Mouse (Mus musculus): ENCODE measurements around the gene Ssbp4. TPM values are rescaled to one million over a fixed set of nuclear protein-coding genes. Genes with fewer than 3 reads are reported as not detected.

Ssbp4 gene
- polyA plus RNA-seq, 1 experiment: 228 TPM

DNA sequence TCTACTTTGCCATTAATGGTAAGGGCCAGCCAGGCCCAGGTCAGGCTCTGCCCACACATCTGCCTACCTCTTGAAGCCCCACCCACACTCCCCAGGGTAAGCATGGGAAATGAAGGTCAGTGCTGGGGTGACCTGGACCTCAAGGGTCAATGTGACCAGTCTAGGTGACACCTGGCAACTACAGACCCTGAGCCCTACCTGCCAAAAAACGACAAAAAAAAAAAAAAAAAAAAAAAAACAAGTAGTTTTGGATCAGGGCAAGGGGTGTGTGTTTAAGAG is 39.4 kb upstream of the Ssbp4 start:
- no peak for DNase-seq
- WGBS: 27% methylated on average over 1 of the region's 1 CpGs
- Histone ChIP-seq H3K4me3 (replicated peaks; ENCODE audit: extremely low read depth, low read depth, low read length) (no peak overlapping the region), H3K4me1 (ENCODE audit: control insufficient read depth, insufficient read depth, low read length) (peaks cover 8% of the 10 kb centered on the region; the same call in 1 of the 2 replicates)
- no peak for TF ChIP-seq CTCF (IDR thresholded peaks at IDR 0.05; ENCODE audit: insufficient read depth, low read length)
- no peak for TF ChIP-seq POLR2A (IDR thresholded peaks at IDR 0.05; ENCODE audit: borderline replicate concordance, extremely low read depth, low read depth, low read length)

DNA sequence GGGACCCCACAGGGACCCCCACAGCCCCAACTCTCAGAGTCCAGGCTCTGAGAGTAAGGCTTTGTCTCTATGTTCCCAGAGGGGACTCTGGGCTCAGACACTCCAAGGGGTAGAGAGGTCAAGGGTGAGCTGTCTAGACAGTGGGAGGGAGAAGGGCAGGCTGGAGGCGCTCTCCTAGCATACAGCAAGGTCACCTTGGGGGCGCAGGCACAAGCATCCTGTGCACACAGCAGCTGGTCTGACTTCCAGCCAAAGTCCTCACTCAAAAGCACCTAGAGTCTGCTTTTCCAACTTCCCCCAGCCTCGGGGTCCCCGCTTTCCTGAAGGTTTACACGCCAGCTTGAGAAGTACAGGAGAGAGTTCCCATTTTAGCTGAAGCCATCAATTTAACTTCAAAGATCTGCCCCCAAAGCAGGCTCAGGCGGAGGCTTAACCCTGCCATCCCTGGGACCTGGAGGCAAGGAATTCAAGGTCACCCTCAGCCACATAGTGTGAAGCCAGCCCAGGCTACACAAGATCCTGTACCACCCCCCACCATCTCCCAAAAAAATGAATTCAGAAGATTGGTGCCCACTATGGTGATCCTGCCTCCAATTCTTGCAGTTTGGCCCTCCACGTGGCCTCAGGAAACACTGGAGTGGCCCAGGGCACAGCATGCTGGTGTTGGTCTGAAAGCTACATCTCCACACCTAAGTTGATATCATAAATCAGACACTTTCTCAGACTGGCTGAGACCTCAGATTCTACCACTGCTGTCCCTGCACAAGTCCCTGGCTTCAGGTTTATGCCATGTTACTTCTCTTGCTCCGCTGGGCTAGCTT is 38.9 kb upstream of the Ssbp4 start:
- no peak for DNase-seq
- H3K4me3 ChIP-seq (replicated peaks; ENCODE audit: extremely low read depth, low read depth, low read length): no peak overlapping the region
- TF ChIP-seq POLR2A (IDR thresholded peaks at IDR 0.05; ENCODE audit: borderline replicate concordance, extremely low read depth, low read depth, low read length): no peak
- no peak for TF ChIP-seq CTCF (IDR thresholded peaks at IDR 0.05; ENCODE audit: insufficient read depth, low read length)
- peaks cover 8% of the 10 kb centered on the region; the same call in 1 of the 2 replicates for H3K4me1 ChIP-seq (ENCODE audit: control insufficient read depth, insufficient read depth, low read length)
- 71% methylated on average over 8 of the region's 8 CpGs for WGBS

DNA sequence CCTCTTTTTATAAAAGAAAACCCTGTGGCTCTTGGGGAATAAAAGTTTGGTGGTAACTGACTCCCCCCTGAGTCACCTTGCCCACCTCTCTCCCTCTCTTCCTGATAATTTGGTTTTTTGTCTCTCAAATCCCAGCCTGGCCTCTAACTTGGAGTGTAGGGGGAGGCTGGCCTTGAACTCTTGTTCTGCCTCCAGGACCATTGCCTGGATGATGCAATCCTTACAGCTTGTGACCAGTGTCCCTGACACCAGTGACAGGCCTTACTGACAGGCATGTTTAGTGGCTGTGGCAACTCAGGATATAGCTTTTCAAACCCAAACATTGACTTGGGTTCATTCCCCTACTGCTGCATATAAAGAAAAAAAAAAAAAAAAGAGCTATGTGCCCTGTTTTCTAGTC is 38.1 kb upstream of the Ssbp4 start:
- TF ChIP-seq CTCF (IDR thresholded peaks at IDR 0.05; ENCODE audit: insufficient read depth, low read length) (no peak), POLR2A (IDR thresholded peaks at IDR 0.05; ENCODE audit: borderline replicate concordance, extremely low read depth, low read depth, low read length) (no peak)
- Histone ChIP-seq H3K4me3 (replicated peaks; ENCODE audit: extremely low read depth, low read depth, low read length) (no peak overlapping the region), H3K4me1 (ENCODE audit: control insufficient read depth, insufficient read depth, low read length) (peaks cover 8% of the 10 kb centered on the region; the same call in 1 of the 2 replicates)
- no peak for DNase-seq

DNA sequence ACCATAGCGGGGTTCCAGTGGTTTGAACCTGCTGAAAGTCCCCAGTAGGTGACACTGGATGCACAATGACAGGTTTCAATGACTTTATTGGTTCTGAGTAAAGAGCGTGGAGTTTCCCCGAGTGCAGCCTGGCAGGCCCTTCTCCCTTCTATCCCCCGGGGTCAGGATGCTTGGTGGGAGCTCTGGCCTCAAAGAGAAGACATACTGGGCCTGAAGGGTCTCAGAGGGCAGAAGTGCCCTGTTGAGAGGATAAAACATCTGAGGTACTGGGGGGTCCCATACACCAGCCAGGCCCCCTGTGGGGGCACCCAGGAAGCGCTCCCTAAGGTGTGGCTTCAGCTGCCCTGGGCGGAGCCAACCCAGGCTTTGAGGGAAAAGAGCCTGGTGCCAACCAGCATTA is 37.7 kb upstream of the Ssbp4 start:
- peaks cover 8% of the 10 kb centered on the region; the same call in 1 of the 2 replicates for H3K4me1 ChIP-seq (ENCODE audit: control insufficient read depth, insufficient read depth, low read length)
- WGBS: 72% methylated on average over 6 of the region's 6 CpGs
- TF ChIP-seq POLR2A (IDR thresholded peaks at IDR 0.05; ENCODE audit: borderline replicate concordance, extremely low read depth, low read depth, low read length) (no peak), CTCF (IDR thresholded peaks at IDR 0.05; ENCODE audit: insufficient read depth, low read length) (no peak)
- DNase-seq: no peak
- no peak overlapping the region for H3K4me3 ChIP-seq (replicated peaks; ENCODE audit: extremely low read depth, low read depth, low read length)

DNA sequence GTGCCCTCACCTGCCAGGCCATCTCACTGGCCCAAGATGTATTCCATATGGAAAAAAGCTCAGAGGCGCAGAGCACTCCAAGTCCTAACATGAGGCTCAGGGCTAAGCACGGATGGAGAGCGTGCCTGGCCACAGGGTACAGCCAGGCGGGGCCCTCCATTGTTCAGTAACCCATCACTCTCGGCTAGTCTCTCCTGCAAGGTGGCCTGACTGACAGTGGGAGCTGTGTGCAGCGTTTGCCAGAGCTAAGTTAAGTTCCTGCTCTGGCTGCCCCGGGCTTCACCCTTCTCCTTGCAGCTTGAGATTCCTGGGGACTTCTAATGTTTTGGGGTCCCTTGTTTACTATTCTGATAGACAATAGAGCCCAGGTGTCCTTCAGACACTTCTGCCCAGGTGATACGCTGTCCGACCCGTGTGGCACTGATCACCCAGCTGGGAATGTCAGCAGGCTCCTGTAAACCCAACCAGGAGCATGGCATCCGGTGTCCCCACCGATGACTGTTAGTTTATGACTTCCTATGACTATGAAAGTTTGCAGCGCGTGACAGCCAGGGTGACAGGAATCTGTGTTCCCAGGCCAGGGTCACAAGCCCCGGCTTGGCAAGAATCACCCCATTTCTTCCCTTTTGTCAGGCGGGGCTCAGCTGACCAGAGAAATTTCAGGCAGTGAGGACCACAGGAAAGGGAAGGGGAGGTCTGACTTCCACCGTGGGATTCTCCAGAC is 37.0 kb upstream of the Ssbp4 start:
- H3K4me3 ChIP-seq (replicated peaks; ENCODE audit: extremely low read depth, low read depth, low read length): no peak overlapping the region
- 29% methylated on average over 17 of the region's 17 CpGs for WGBS
- DNase-seq: no peak
- TF ChIP-seq POLR2A (IDR thresholded peaks at IDR 0.05; ENCODE audit: borderline replicate concordance, extremely low read depth, low read depth, low read length): 0 out of 2 replicates have a peak, but pooled peaks have one; percentile 5
- TF ChIP-seq CTCF (IDR thresholded peaks at IDR 0.05; ENCODE audit: insufficient read depth, low read length): no peak
- H3K4me1 ChIP-seq (ENCODE audit: control insufficient read depth, insufficient read depth, low read length): peaks cover 8% of the 10 kb centered on the region; the same call in 1 of the 2 replicates

DNA sequence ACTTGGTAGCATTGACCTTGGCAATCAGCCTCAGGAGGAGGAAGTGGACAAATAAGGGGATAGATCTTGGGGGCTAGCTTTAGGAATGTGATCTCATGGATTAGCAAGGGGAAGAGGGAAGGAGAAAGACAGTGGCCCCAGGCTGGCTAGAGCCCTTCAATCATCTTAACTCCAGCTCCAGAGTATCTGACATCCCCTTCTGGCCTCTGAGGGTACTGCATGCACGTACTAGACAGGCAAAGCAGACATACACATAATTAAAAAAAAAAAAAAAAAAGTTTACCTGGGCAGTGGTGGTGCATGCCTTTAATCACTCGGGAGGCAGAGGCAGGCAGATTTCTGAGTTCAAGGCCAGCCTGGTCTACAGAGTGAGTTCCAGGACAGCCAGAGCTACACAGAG is 35.4 kb upstream of the Ssbp4 start:
- no peak for DNase-seq
- TF ChIP-seq CTCF (IDR thresholded peaks at IDR 0.05; ENCODE audit: insufficient read depth, low read length): peak; percentile 16; the same call in 1 of the 2 replicates
- TF ChIP-seq POLR2A (IDR thresholded peaks at IDR 0.05; ENCODE audit: borderline replicate concordance, extremely low read depth, low read depth, low read length): no peak
- Histone ChIP-seq H3K4me1 (ENCODE audit: control insufficient read depth, insufficient read depth, low read length) (peaks cover 8% of the 10 kb centered on the region; the same call in 1 of the 2 replicates), H3K4me3 (replicated peaks; ENCODE audit: extremely low read depth, low read depth, low read length) (no peak overlapping the region)
- WGBS: 80% methylated on average over 2 of the region's 2 CpGs

DNA sequence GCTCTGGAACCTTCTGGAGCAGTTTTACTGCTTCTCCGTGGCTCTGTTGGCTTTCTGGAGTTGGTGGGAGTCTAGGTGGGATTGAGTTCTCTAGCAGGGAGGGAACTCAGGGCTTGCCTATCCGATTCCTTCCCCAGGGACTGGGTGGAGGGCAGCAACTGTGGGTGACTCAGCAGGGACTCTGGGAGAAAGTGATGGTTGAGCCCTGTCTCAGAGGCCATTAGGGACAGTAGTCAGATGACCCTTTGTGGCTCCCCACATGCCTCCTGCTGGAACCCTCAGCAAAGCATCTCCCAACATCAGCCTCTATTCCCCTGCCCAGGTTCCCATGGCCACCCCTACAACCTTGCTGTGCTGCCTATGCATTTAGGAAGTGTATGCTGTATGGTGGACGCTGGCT is 34.3 kb upstream of the Ssbp4 start:
- DNase-seq: no peak
- Histone ChIP-seq H3K4me1 (ENCODE audit: control insufficient read depth, insufficient read depth, low read length) (peaks cover 5% of the 10 kb centered on the region; the same call in 1 of the 2 replicates), H3K4me3 (replicated peaks; ENCODE audit: extremely low read depth, low read depth, low read length) (no peak overlapping the region)
- TF ChIP-seq CTCF (IDR thresholded peaks at IDR 0.05; ENCODE audit: insufficient read depth, low read length): no peak
- TF ChIP-seq POLR2A (IDR thresholded peaks at IDR 0.05; ENCODE audit: borderline replicate concordance, extremely low read depth, low read depth, low read length): no peak
- 66% methylated on average over 3 of the region's 3 CpGs for WGBS

DNA sequence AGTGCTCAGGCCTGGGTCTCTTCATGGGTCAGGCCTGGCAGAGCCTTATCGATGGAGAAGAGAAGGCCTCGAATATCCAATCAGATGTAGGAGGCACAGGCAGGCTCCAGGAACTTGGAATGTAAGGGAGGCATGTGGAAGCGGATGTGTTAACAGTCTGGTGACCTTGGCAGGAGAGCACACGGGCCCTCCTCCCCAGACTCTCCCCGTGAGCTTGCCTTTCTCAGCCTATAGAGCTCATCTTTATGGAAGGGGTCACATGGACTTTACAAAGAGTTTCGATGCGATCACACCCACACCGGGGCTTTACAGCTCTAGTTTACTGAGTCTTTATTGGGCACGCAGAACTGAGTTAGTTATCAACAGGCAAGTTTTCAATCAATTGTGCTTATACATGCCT is 30.1 kb upstream of the Ssbp4 start:
- no peak for TF ChIP-seq POLR2A (IDR thresholded peaks at IDR 0.05; ENCODE audit: borderline replicate concordance, extremely low read depth, low read depth, low read length)
- TF ChIP-seq CTCF (IDR thresholded peaks at IDR 0.05; ENCODE audit: insufficient read depth, low read length): no peak
- no peak for DNase-seq
- 71% methylated on average over 9 of the region's 9 CpGs for WGBS
- Histone ChIP-seq H3K4me1 (ENCODE audit: control insufficient read depth, insufficient read depth, low read length) (peaks cover 7% of the 10 kb centered on the region), H3K4me3 (replicated peaks; ENCODE audit: extremely low read depth, low read depth, low read length) (no peak overlapping the region)

DNA sequence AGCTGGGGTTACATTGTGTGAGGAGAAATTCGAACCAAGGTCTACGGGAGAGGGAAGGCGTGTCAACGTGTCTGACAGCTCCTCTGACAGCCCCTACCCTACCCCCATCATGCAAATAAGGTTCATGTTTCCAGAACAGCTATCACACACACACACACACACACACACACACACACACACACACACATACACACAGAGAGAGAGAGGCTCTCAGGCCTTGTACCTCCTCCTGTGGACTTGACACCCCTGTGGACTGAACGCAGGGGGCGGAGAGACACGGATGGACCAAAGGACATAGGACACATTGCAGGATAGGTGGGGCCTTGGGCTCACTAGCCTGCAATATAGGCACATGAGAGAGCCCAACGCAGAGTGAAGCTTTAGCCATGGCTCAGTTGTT is 28.2 kb upstream of the Ssbp4 start:
- 71% methylated on average over 8 of the region's 8 CpGs for WGBS
- peaks cover 7% of the 10 kb centered on the region for H3K4me1 ChIP-seq (ENCODE audit: control insufficient read depth, insufficient read depth, low read length)
- DNase-seq: no peak
- TF ChIP-seq CTCF (IDR thresholded peaks at IDR 0.05; ENCODE audit: insufficient read depth, low read length): no peak
- no peak for TF ChIP-seq POLR2A (IDR thresholded peaks at IDR 0.05; ENCODE audit: borderline replicate concordance, extremely low read depth, low read depth, low read length)
- no peak overlapping the region for H3K4me3 ChIP-seq (replicated peaks; ENCODE audit: extremely low read depth, low read depth, low read length)
